Mouse (Mus musculus) heart, postnatal 0 days (tissue): ENCODE measurements at regions not wholly inside any gene's neighbourhood (a gene's known extent, or its start where the extent isn't known, plus 50 kb on each side); places are given as distances from the start of the nearest gene placed in this dataset.

Source experiments
- CTCF ChIP-seq: IDR thresholded peaks from 2 replicates; pipeline ENCODE4 v1.5.1; 2016; ENCODE audit warnings: antibody characterized with exemption, control low read depth, low read depth
- EP300 ChIP-seq: IDR thresholded peaks from 2 replicates; pipeline ENCODE4 v1.6.1; 2016; ENCODE audit warnings: antibody characterized with exemption, low read depth

- peak; percentile 33; the same call in 1 of the 2 replicates for TF ChIP-seq CTCF
- no peak for TF ChIP-seq EP300
These were observed 451.5 kb downstream of the Lmo7 start for GRCm38 (mm10) chr14:102181269-102181668.
